Mouse (Mus musculus) thymus, postnatal 36 days (tissue): ENCODE data around the gene Atf3.
A peak's percentile ranks its signal among the peaks of the same experiment; 100 is the strongest.

Source experiments
- DNase-seq, 2 experiments: peaks; one replicate each; pipeline ENCODE4 v3.0.0; 2022; ENCODE audit warnings: mixed read lengths in 2 of 2

The Atf3 gene

GRCm38 (mm10) chr1:191140983-191141382, 76.9 kb downstream of the Atf3 start:
- no peak for DNase-seq

GRCm38 (mm10) chr1:191138874-191139495, 78.9 kb downstream of the Atf3 start:
- no peak for DNase-seq

GRCm38 (mm10) chr1:191138436-191138835, 79.4 kb downstream of the Atf3 start:
- no peak for DNase-seq

- no peak for DNase-seq
Measured at GRCm38 (mm10) chr1:191135406-191135805, 82.4 kb downstream of the Atf3 start.

- DNase-seq, result no peak
Measured at GRCm38 (mm10) chr1:191132934-191133333, 84.9 kb downstream of the Atf3 start.

GRCm38 (mm10) chr1:191132240-191132639, 85.6 kb downstream of the Atf3 start:
- no peak for DNase-seq

GRCm38 (mm10) chr1:191131692-191132091, 86.1 kb downstream of the Atf3 start:
- DNase-seq, result no peak

- peak; percentile 67 to 71 for DNase-seq
Measured at GRCm38 (mm10) chr1:191125811-191126638, 91.8 kb downstream of the Atf3 start.

- DNase-seq, result no peak
Measured at GRCm38 (mm10) chr1:191124288-191124687, 93.6 kb downstream of the Atf3 start.

GRCm38 (mm10) chr1:191123696-191124095, 94.1 kb downstream of the Atf3 start:
- DNase-seq, result no peak

- DNase-seq, result no peak
Measured at GRCm38 (mm10) chr1:191122744-191123143, 95.1 kb downstream of the Atf3 start.
